Mouse (Mus musculus) WW6 (cell line): ENCODE results near the gene Mrps27.

ENCODE experiments used
- DNase-seq: peaks from one replicate; pipeline ENCODE4 v3.0.0-alpha.2; 2013; ENCODE audit warnings: low read depth, low spot score

Mrps27 gene

DNA sequence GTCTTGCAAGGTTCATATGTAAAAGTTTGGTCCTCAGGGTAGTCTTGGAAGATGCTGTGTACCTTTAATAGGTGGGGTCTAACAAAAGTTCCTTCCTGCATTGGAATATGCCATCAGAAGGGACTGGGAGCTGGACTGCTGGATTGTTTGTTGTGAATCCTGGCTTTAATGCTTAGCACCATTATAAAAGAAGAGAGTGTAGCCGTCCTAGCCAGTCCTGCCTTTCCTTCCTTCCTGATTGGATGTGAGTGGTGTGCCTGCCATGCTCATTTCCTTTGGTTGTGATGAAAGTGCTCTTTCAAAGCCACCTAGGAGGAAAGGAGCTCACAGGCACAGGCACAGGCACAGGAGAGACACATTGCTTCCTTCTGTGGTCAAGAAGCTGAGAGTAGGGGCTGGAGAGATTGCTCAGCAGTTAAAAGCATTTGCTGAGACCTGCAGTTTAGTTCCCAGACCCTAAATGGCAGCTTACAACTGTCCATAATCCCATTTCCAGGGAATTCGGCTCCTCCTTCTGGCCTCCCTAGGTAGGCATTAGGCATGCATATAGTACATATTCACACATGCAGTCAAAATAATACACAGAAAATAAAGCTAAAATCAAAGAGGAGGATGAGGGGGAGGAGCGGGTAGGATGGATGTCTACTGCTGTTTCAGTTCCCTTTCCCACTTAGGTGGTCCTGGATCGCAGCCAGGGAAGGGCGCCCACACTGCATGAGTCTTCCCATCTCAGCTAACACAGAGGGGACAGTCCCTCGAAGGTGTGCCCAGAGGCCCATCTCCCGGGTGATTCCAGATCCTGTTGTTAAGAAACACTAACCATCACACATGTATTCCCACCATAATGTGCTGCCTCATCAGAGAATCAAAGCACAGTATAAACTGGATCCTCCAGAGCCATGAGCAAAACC is 43.6 kb downstream of the Mrps27 start:
- DNase-seq = no peak

DNA sequence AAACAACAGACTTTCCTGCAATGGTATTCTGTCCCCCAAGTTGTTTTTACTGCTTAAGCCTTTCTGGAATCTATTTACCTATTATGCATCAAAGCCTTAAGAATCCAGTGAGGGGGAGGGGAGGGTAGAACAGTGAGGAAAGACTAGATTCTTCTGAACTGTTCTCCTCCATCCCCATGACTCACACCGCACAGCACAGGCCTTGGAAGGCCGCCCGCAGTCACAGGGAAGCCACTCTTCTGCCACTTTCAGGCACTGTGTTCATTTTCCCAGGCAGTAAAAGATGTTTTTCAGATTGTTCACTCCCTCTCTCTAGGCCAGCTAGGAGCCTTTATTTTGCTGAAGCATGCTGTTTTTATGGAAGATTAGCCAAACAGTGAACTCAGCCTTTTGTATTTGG is 46.8 kb downstream of the Mrps27 start:
- no peak for DNase-seq

DNA sequence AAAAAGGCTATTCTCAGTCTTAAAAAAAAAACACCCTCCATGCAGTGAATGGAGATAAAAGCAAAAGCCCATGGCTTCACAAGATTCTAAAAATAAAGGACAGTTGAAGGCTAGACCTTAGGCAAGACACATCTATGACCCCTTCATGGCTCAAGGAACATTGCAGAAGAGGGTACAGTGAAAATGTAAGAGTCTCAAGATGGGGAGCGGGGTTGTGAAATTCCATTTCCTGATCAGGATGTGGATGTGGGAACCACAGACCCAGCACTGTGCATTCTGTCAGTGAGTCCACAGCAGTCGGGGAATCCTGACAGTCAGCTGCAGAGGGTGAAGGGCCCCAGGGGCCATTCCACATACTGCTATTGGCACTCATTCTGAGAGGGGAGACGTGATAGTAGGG is 48.5 kb downstream of the Mrps27 start:
- no peak for DNase-seq

DNA sequence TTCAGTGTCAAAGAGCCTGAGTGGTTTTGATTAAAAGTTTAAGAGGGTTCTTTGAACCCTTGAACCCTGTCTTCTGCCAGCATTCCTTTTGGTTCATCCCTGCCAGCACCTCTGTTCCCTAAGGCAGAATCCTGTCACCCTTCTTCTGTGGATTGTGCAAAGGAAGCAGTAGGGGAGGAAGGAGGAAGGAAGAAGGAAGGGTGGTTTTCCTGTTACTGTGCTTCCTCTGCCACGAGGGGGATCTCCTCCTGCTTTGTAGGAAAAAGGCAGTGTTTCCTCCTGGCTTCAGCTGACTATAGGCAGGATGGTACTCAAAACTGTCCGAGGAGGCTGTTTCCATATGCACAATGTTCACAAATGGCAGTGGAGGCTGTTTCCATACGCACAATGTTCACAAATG is 50.1 kb downstream of the Mrps27 start:
- DNase-seq = no peak

DNA sequence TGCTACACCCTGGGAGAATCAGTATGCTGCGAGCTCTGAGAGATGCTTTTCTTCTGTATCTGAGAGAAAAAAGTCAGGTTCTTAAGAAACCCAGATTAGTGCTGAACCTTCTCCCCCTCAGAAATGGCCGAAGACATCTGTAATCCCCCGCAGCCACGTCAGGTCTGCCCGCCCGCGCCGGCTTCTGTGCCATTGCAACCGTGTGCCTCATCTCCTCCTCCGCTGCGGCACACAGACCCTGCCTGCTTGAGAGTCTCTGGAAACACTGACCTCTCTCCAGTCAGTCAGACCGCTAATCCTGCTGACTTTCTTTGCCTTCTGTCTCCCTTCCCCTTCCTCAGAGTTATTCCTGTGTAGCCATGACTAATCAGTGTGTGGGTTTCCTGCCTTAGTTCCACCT is 50.9 kb downstream of the Mrps27 start:
- no peak for DNase-seq

DNA sequence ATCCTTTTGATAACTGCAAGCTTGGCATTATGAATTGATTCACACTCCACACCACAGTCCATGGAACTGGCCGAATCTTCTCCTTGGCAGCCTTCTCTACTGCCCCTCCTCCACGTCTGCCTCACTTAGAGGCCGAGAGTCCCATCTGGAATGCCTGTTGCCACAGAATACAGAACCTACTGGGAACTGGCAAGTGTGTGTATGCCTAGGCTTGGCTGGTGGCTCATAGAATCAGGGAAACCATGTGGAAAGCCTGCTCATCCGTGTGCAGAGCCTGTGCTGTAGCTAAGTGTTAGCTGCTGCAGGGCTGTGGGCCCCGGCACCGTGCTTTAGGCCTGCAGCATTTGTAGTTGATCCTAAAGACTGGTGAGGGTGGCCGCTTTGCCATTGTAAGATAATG is 52.6 kb downstream of the Mrps27 start:
- no peak for DNase-seq

DNA sequence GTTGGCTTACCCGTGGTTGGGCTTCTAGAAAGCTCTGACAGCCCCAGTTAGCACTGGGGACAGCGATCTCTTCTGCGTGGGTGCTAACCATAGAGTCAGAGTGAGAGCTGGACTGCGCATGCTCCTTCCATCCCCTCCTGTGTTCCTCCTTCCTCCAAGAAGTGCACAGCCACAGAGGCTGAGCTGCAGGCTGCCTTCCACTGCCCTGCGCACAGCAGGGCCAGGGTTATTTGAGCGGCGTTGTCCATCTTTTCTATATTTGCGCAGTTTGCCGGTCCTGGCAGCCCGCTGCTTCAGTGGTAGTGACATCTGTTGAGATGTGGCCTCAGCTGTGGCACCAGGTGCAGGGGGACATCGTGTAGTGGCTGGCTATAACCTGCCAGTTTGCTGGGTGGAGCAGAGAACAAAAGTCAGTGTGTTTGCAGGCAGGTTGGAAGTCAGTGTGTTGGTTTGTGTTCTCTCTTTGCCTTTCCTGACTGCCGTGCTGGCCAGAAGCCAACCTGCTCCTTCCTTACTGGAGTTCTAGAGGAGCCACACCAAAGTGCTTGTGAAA is 53.6 kb downstream of the Mrps27 start:
- DNase-seq = no peak

DNA sequence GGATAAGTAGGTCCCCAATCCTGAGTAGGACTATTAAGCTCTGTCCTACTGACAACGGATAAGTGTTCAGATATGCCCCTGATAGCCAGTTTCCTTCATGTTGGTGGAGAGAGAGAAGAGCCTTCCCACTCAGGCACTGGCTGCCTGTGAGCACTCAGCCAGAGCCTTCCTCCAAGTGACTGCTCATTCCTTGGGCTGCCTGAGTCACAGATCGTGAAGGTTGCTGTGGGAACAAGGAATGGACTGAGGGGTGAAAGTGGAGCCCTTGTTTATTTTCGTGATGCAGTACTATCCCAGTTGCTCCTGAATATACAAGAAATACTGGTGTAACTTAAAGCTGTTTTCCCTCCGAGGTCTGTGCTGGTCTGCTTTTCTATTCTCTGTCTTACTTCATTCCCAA is 54.8 kb downstream of the Mrps27 start:
- no peak for DNase-seq

DNA sequence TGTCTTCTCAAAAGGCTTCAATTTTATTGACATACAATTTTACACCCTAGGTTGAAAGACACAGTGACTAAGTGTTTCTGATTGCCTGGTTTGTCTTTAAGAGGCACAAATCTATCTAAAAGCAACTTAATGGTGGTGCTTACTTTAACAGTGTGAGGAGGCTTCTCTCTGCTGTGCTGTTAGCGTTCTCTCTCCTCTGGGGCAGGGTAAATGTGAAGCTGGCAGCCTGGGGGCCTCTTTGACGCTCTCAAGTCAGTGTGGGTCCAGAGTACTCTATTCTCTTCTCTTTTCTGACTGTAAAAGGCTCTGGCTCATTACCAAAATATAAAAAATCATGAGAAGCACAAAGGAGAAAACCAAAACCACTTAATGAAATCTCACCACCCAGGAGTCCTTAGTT is 64.6 kb downstream of the Mrps27 start:
- no peak for DNase-seq

DNA sequence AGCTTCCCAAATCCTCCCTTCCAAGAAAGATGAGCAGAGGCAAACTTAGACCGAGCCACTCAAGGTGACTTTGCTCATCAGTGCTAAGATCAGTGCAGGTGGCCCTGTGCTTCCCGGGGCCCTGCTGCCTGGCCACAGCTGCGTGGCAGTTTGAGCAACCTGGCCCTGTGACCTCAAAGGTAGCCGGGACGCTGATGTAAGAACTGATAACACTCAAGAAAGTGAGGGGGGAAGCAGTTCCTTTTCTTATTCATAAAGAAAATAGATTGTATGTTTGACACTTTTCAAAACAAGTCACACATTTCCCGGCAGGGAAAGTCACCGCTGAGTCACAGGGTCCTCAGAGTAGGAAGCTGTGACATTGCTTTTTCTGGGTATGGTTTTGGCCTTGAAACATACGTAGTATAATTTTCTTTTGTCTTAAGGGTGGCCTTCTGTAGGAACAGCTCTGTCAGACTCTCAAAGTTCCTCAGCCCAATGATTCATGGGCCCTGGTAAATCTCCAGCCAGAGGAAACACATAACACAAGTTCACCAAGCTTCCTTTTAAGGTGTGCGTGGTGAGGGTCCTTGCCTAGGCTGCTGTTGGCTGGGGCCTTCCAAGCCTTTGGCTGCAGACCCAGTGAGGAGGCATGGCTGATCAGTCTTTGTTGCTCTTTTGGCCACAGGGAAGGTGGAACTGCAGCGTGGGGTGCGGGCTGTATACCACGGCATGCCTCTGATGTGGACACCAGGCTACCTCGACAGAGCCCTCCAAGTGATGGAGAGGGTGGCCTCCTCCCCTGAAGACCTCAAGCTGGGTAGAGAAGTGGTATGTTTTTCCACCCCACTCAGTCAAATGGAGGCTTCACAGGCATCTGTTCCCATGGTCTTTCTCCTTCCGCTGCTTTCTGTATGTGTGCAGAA is 66.3 kb downstream of the Mrps27 start:
- no peak for DNase-seq

DNA sequence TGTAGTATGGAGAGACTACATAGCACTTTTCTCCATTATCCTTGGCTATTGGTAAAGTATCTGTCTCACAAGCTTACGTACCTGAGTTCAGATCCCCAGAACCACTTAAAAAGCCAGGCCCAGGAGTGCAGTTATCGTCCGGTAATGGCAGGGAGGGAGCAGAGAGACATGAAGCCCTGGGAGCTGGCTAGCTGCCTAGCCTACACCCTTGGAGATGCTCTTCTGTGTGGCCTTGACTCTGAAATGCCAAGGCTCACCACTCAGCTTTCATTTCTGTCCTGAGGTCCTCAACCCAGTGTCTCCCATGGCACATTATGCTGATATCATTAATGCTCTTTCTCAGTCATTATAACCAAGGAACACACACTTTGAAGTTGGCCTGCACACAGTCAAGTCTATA is 67.2 kb downstream of the Mrps27 start:
- no peak for DNase-seq

DNA sequence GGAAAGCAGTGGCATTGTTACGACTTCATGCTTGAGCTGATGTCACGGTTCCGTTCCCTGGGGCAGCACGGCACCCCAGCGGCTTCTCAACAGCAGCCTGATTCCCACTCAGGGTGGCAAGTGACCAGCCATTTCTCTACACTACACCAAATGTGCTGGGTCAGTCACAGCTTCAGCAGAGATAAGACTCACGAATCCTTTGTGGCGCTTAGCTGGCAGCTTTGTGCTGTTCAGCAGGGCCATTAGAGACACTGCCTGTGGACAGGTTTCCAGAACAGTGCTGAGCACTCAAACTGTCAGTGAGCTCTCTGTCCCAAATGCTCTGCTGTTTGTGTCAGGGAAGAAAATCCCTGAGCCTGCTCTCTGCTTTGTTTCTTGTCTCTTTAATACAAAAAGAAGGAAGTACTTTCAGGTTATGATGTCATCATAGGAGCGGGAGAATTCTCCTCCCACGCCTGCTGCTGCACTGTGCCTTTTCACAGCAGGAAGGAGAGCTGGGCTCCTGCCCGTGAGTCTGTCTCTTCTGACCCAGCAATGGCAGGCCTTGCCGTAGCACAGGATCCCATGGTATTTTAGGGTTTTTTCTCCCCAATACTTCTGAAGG is 68.0 kb downstream of the Mrps27 start:
- no peak for DNase-seq

DNA sequence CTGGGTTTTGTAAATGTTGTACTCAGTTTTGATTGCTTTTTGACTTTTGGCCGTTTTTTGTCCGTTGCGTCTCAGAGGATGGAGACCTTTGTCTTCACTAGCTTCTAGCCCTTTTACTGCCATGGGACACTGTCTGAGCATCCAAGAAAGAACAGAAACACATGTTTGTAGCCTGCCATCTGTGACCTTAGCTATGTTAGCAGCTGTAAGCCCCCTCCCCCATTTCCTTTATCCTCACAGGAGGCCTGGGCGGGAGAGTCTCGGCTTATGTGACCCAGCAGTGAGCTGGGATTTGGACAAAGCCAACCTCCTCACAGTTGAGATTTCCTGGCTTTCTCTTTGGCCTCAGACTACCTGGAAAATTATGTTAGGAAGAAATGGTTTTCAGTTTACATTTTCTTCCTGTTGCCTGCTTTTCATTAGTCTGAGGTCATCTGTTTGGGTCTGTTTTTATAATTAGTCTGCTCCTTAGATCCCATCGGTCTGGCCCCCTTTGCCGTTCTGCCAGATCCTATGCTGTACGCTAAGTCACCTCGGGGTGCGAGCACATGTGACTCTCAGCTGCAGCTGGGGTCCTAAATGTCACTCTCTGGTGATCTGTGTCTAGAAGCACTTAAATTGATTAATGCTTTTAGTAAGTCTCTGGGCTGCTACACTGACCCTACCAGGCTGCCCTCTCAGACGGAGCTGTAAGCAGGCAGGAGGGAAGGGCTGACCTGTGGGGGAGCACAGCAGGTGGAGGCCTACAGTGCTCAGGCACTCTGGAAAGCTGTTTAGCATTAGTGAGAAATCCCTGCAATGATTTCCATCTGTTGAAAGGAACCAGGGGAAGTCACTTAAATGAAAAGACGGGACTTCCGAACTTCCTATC is 69.1 kb downstream of the Mrps27 start:
- no peak for DNase-seq

DNA sequence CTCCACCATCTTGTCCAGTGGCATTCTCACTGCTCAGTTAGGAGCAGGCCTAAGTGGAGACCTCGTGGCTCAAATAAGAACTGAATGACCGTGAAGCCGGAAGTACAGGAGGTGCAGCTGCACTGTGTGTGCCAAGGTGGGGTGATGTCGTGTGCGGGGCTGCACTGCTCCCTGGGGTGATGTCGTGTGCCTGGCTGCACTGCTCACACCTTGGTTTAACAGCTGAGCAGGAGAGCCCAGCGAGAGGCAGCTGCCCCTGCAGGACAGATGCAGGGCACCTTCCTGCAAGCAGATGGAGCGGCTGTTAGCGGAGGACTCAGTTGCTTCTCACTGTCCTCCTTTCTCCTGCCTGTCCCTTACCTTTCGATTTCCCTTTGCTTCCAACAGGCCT is 69.8 kb downstream of the Mrps27 start:
- DNase-seq = no peak

DNA sequence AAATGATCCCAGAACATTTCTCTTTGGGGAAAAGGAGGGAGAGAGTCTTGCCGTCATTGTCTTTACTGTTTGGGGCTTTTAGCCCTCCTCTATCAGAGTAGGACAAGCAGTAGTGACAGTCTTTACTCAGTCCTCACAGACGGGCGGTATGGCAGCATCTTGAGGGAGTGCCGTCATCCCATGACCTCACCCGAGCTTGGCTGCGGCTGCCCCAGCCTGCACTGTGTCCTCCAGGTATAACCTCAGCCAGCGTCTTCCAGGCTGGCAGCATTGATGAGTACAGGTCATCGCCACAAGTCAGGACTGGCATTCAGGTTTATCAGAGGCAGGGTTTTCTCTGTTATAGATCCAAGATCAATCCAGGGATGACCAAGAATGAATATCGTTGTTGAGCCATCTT is 72.0 kb downstream of the Mrps27 start:
- DNase-seq = no peak

DNA sequence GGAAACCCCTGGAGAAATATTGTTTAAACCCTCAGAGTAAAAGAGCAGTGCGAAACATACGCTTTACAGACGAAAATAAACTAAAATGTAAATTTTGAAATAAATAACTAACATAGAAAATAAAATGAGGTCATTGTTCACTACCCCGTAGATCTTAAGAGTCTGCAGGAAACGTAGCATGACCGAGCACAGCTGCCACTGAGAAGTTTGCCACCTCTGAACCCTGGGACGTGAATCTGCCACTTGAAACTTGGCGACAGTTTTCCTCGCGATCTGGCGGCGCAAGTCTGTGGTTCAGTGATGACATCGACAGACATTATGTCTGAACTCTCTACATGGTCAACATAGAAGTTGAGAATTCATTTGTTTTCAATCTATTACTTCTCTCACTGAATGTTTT is 79.0 kb downstream of the Mrps27 start:
- no peak for DNase-seq

DNA sequence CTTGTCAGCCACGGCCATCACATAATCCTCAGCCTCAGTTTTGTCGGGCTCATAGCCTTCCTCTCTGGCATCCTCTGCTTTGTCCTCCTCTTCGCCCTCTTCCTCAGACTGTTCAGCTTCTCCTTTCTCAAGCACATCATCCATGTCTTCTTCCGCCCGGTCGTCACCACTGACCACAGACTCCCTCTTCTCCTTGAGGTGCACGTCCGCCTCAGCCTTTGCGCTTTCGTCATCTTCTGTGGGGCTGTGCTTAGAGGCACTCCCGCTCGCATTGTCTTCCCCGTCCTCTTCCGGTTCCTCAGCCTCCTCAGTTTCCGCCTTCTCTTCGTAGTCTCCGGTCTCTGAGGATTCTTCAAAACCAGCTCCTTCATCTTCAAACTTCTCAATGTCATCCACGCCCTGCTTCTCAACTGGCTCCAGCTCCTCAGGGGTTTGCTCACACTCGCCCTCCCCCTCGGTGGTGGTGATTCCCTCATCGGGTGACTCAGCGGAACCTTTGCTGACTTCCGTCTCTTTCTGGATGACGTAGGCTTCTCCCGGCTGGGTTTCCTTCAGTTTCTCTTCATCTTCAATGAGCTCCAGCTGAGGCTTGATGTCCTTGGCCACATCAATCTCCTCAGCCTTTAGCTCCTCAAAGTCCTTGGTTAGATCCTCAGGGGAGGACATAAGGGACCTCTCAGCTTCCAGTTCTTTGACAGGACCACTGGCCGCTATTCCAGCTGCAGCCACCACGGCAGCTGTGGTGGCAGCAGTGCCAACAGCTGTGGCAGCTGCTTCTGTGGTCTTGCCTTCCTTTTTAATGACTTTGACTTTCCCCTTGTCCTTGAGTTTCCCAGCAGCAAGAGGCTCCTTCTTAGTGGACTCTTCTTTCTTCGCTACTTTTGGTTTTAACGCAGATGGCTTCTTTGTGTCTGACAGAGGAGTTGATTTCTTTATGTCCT is 88.8 kb downstream of the Mrps27 start:
- no peak for DNase-seq

DNA sequence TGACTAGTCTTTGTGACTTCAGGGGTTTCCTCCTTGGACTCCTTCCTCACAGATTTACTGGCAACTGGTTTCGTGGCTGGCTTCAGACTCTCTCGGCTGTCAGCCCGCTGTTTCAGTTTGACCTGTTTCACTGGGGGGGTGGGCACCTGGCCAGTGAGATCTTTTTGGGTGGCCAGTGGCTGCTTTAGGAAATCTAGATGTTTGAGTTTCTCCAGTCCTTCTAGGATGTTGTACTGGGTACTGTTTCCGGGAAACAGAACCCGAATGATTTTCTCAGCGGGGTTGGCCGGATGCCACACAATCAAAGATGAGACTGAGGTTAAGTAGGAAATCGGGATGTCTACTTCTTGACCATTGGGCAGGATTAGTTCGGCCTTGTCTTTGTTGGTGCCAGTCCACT is 89.9 kb downstream of the Mrps27 start:
- no peak for DNase-seq

DNA sequence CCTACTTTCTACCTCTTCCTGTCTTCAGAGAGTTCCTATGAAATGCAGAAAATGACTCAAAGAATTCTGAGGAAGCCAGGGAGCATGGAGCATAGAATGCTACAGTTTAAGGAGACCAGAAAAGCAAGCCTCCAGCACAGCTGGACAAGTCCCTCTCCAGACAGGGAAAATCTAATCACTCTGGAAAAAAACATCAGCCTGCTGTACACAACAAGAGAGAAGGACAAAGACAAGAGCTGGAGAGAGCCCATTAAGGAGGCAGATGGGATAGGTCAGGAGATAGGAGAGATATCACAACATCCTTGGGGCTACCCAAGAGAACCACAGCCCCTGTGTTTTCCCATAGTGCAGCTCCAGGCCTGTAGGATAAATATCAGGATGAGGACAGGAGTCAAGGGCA is 92.5 kb downstream of the Mrps27 start:
- DNase-seq = no peak

DNA sequence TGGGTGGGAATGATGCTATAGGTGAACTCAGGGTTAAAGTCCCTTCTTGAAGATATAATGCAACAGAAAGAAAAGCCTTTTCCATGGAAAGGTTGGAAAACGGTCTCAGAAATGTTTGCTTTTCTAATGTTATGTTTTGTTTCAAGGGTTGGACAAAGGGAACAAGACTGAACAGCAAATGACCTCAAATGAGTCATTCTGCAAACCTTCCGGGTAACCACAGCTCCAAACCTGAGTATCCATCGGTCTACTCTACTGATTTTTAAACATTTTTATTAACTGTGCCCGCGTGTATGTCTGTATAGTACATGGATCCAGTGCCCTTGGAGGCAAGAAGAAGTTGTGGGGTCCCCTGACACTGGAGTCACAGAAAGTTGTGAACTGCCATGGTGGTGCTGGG is 94.8 kb downstream of the Mrps27 start:
- DNase-seq = no peak
